Mouse (Mus musculus) forebrain, embryonic 10.5 days (tissue): ENCODE results near the gene Vmn2r7. TPM values are rescaled to one million over a fixed set of nuclear protein-coding genes. Genes with fewer than 3 reads are reported as not detected.
"Not testable (repeated sequence)": the region's sequence is repeated elsewhere in the genome, so short reads cannot be mapped to it uniquely, and the experiment has no call there.

Experiments used
- DNase-seq: peaks from one replicate; pipeline ENCODE4 v3.0.0-alpha.2; 2017; ENCODE audit warnings: low spot score; ENCODE audit errors: extremely low spot score
- H3K27ac ChIP-seq: fragments of 300-500 bp; sonication (generic); 2 replicates; pipeline ENCODE4 v1.5.1; 2016; ENCODE audit warnings: mild to moderate bottlenecking
- H3K27me3 ChIP-seq: fragments of 300-500 bp; sonication (generic); 2 replicates; pipeline ENCODE4 v1.6.1; 2016; ENCODE audit warnings: mild to moderate bottlenecking; ENCODE audit not compliant: poor library complexity, severe bottlenecking
- H3K36me3 ChIP-seq: fragments of 300-500 bp; sonication (generic); replicated peaks from 2 replicates; pipeline ENCODE4 v1.6.1; 2016; ENCODE audit warnings: mild to moderate bottlenecking, moderate library complexity
- H3K4me1 ChIP-seq: fragments of 300-500 bp; sonication (generic); 2 replicates; pipeline ENCODE4 v1.6.1; 2016
- H3K4me3 ChIP-seq: fragments of 300-500 bp; sonication (generic); 2 replicates; pipeline ENCODE4 v1.5.1; 2016; ENCODE audit warnings: mild to moderate bottlenecking, moderate library complexity
- H3K9me3 ChIP-seq: fragments of 300-500 bp; sonication (generic); 2 replicates; pipeline ENCODE4 v1.6.1; 2016; ENCODE audit warnings: mild to moderate bottlenecking, moderate library complexity
- WGBS: fragments of 180-500 bp; shearing (Covaris S2); methylation state at CpG from one replicate; pipeline ENCODE4 v1.1.7; 2016; 5-methylcytosine and 5-hydroxymethylcytosine counted together
- polyA plus RNA-seq: library from polyadenylated mRNA; unstranded; fragments of >200 nt; fragmentation: Nextera tagmentation; extraction: Ambion mirVana; gene quantifications from 2 replicates; pipeline ENCODE4 v1.2.1, GENCODE M21; 2016

Gene Vmn2r7
- polyA plus RNA-seq, 1 experiment from 2014 or later, result not detected

DNA sequence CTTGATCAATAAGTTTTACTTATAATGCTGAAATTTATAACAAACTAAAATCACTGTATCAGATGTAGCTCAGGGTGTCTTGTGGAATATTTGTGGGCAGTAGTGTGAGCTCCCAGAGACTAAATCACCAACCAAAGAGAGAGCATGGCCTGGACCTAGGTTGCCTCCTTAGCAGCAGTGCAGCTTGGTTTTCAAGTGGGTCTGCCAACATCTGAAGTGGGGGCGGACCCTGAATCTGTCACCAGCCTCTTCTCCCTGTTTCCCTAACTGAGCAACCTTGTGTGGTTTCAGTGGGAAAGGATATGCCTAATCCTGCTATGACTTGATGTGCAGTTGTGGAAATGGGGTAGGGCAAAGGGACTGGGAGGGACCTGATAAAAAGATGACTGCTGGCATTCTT is 118.8 kb downstream of the Vmn2r7 start:
- WGBS, result 97% methylated on average over 1 of the region's 1 CpGs
- not testable (repeated sequence) for H3K4me1 ChIP-seq

DNA sequence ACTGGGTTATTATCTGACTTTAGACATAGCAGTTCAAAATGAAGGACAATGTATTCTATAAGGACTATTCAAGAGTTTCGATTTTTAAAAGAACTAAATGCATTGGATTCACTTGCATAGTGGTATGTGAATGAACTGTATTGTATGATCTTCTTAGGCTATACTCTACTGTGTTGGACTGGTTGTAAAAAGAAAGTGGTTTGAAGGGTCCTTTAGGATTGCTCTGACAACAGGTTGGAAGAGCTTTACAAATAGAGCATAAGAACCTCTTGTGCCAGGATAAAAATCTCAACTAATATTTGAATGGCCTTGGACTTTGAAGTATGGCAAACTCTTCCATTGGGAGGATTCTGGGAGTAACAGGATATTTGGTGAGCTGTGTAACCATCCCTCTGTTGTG is 168.5 kb downstream of the Vmn2r7 start:
- H3K27ac ChIP-seq, H3K4me1 ChIP-seq, H3K9me3 ChIP-seq, DNase-seq, H3K36me3 ChIP-seq, H3K27me3 ChIP-seq, H3K4me3 ChIP-seq: not testable (repeated sequence)
- WGBS, result 88% methylated on average over 1 of the region's 1 CpGs

More for the DNA sequence above, 118.8 kb downstream of the Vmn2r7 start:
- not testable (repeated sequence) for H3K27ac ChIP-seq, H3K9me3 ChIP-seq, H3K4me3 ChIP-seq, H3K27me3 ChIP-seq, DNase-seq, H3K36me3 ChIP-seq
